Mouse (Mus musculus) stomach, embryonic 15.5 days (tissue): ENCODE measurements at regions not wholly inside any gene's neighbourhood (a gene's known extent, or its start where the extent isn't known, plus 50 kb on each side); places are given as distances from the start of the nearest gene placed in this dataset.

Experiments used
- ATAC-seq: fragments of 200-750 bp; cut with Nextera tagmentation; 2 replicates; pipeline ENCODE4 v1.8.0; 2017; ENCODE audit warnings: low read depth, moderate number of reproducible peaks, moderate TSS enrichment; ENCODE audit not compliant: insufficient read depth, low FRiP score
- H3K27ac ChIP-seq: fragments of 300-500 bp; sonication (generic); 2 replicates; pipeline ENCODE4 v1.5.1; 2015; ENCODE audit warnings: mild to moderate bottlenecking, inconsistent platforms
- H3K27me3 ChIP-seq: fragments of 300-500 bp; sonication (generic); replicated peaks from 2 replicates; pipeline ENCODE4 v1.6.1; 2015; ENCODE audit warnings: inconsistent platforms
- H3K36me3 ChIP-seq: fragments of 300-500 bp; sonication (generic); 2 replicates; pipeline ENCODE4 v1.6.1; 2015; ENCODE audit warnings: inconsistent platforms
- H3K4me1 ChIP-seq: fragments of 300-500 bp; sonication (generic); 2 replicates; pipeline ENCODE4 v1.6.1; 2015; ENCODE audit warnings: inconsistent platforms
- H3K4me2 ChIP-seq: fragments of 300-500 bp; sonication (generic); 2 replicates; pipeline ENCODE4 v1.6.1; 2015; ENCODE audit warnings: mild to moderate bottlenecking, inconsistent platforms
- H3K4me3 ChIP-seq: fragments of 300-500 bp; sonication (generic); replicated peaks from 2 replicates; pipeline ENCODE4 v1.5.1; 2015; ENCODE audit warnings: inconsistent platforms
- H3K9ac ChIP-seq: fragments of 300-500 bp; sonication (generic); 2 replicates; pipeline ENCODE4 v1.6.1; 2015; ENCODE audit warnings: inconsistent platforms
- H3K9me3 ChIP-seq: fragments of 300-500 bp; sonication (generic); 2 replicates; pipeline ENCODE4 v1.6.1; 2016; ENCODE audit warnings: inconsistent platforms
- WGBS: fragments of 180-500 bp; shearing (Covaris S2); methylation state at CpG from one replicate; pipeline ENCODE4 v1.1.7; 2015; 5-methylcytosine and 5-hydroxymethylcytosine counted together

GRCm38 (mm10) chr4:125439856-125440255 lies 50.6 kb upstream of the Grik3 start:
- no peak overlapping the region for H3K9ac ChIP-seq
- H3K4me3 ChIP-seq = no peak overlapping the region
- no peak overlapping the region for H3K27ac ChIP-seq
- no peak overlapping the region for H3K4me2 ChIP-seq
- H3K36me3 ChIP-seq = no peaks in the 10 kb centered on the region
- no peaks in the 10 kb centered on the region for H3K4me1 ChIP-seq
- ATAC-seq = no peak
- 0 out of 2 replicates have a peak, but pooled peaks cover 4% of the 10 kb centered on the region for H3K27me3 ChIP-seq
- H3K9me3 ChIP-seq = no peaks in the 10 kb centered on the region
- 30% methylated on average over 9 of the region's 9 CpGs for WGBS

GRCm38 (mm10) chr4:125437161-125437822 lies 53.2 kb upstream of the Grik3 start:
- Histone ChIP-seq H3K4me2 (no peak overlapping the region), H3K27ac (no peak overlapping the region), H3K9me3 (no peaks in the 10 kb centered on the region), H3K27me3 (0 out of 2 replicates have a peak, but pooled peaks cover 4% of the 10 kb centered on the region), H3K4me1 (no peaks in the 10 kb centered on the region), H3K36me3 (no peaks in the 10 kb centered on the region), H3K9ac (no peak overlapping the region), H3K4me3 (no peak overlapping the region)
- no peak for ATAC-seq
- 62% methylated on average over 13 of the region's 13 CpGs for WGBS

- Histone ChIP-seq H3K4me3 (no peak overlapping the region), H3K9me3 (no peaks in the 10 kb centered on the region), H3K27me3 (0 out of 2 replicates have a peak, but pooled peaks cover 2% of the 10 kb centered on the region), H3K4me2 (no peak overlapping the region), H3K9ac (no peak overlapping the region), H3K36me3 (no peaks in the 10 kb centered on the region), H3K27ac (no peak overlapping the region), H3K4me1 (no peaks in the 10 kb centered on the region)
- ATAC-seq = no peak
- WGBS = 59% methylated on average over 3 of the region's 3 CpGs
These were observed 57.0 kb upstream of the Grik3 start for GRCm38 (mm10) chr4:125433511-125433910.

GRCm38 (mm10) chr4:125431648-125432047 lies 58.9 kb upstream of the Grik3 start:
- Histone ChIP-seq H3K4me2 (no peak overlapping the region), H3K9me3 (no peaks in the 10 kb centered on the region), H3K9ac (no peak overlapping the region), H3K27ac (no peak overlapping the region), H3K4me1 (no peaks in the 10 kb centered on the region), H3K4me3 (no peak overlapping the region), H3K36me3 (no peaks in the 10 kb centered on the region), H3K27me3 (no peaks in the 10 kb centered on the region)
- no peak for ATAC-seq

- no peak for ATAC-seq
- no peaks in the 10 kb centered on the region for H3K27me3 ChIP-seq
- 43% methylated on average over 4 of the region's 4 CpGs for WGBS
These were observed 59.7 kb upstream of the Grik3 start for GRCm38 (mm10) chr4:125430845-125431244.

GRCm38 (mm10) chr4:125428736-125429135 lies 61.8 kb upstream of the Grik3 start:
- Histone ChIP-seq H3K4me2 (no peak overlapping the region), H3K27ac (no peak overlapping the region), H3K4me1 (no peaks in the 10 kb centered on the region), H3K9me3 (no peaks in the 10 kb centered on the region), H3K4me3 (no peak overlapping the region), H3K36me3 (no peaks in the 10 kb centered on the region), H3K27me3 (no peaks in the 10 kb centered on the region), H3K9ac (no peak overlapping the region)
- WGBS = 88% methylated on average over 14 of the region's 14 CpGs
- no peak for ATAC-seq

More at GRCm38 (mm10) chr4:125430845-125431244, 59.7 kb upstream of the Grik3 start:
- no peaks in the 10 kb centered on the region for H3K4me1 ChIP-seq
- H3K9me3 ChIP-seq = no peaks in the 10 kb centered on the region
- no peak overlapping the region for H3K4me3 ChIP-seq
- no peaks in the 10 kb centered on the region for H3K36me3 ChIP-seq
- no peak overlapping the region for H3K4me2 ChIP-seq
- no peak overlapping the region for H3K27ac ChIP-seq
- H3K9ac ChIP-seq = no peak overlapping the region

- no peaks in the 10 kb centered on the region for H3K36me3 ChIP-seq
- H3K4me1 ChIP-seq = no peaks in the 10 kb centered on the region
- H3K9ac ChIP-seq = no peak overlapping the region
- no peak overlapping the region for H3K4me3 ChIP-seq
- 0 out of 2 replicates have a peak, but pooled peaks cover 3% of the 10 kb centered on the region for H3K27me3 ChIP-seq
- 46% methylated on average over 5 of the region's 5 CpGs for WGBS
- H3K4me2 ChIP-seq = no peak overlapping the region
- H3K27ac ChIP-seq = no peak overlapping the region
- ATAC-seq = no peak
- no peaks in the 10 kb centered on the region for H3K9me3 ChIP-seq
These were observed 69.8 kb upstream of the Grik3 start for GRCm38 (mm10) chr4:125420561-125421241.

GRCm38 (mm10) chr4:125419491-125420255 lies 70.8 kb upstream of the Grik3 start:
- no peak overlapping the region for H3K4me3 ChIP-seq
- H3K9me3 ChIP-seq = no peaks in the 10 kb centered on the region
- no peak overlapping the region for H3K9ac ChIP-seq
- H3K4me2 ChIP-seq = no peak overlapping the region
- H3K4me1 ChIP-seq = no peaks in the 10 kb centered on the region
- H3K36me3 ChIP-seq = no peaks in the 10 kb centered on the region
- 0 out of 2 replicates have a peak, but pooled peaks cover 3% of the 10 kb centered on the region for H3K27me3 ChIP-seq
- ATAC-seq = no peak
- no peak overlapping the region for H3K27ac ChIP-seq
- WGBS = 44% methylated on average over 12 of the region's 12 CpGs

- ATAC-seq = no peak
- 53% methylated on average over 11 of the region's 11 CpGs for WGBS
- no peaks in the 10 kb centered on the region for H3K9me3 ChIP-seq
These were observed 75.2 kb upstream of the Grik3 start for GRCm38 (mm10) chr4:125415308-125415707.

GRCm38 (mm10) chr4:125413833-125414719 lies 76.4 kb upstream of the Grik3 start:
- Histone ChIP-seq H3K4me1 (no peaks in the 10 kb centered on the region), H3K36me3 (no peaks in the 10 kb centered on the region), H3K9ac (no peak overlapping the region), H3K27ac (no peak overlapping the region), H3K4me3 (no peak overlapping the region), H3K4me2 (no peak overlapping the region), H3K27me3 (no peaks in the 10 kb centered on the region), H3K9me3 (no peaks in the 10 kb centered on the region)
- WGBS = 66% methylated on average over 7 of the region's 7 CpGs
- ATAC-seq = no peak

More at GRCm38 (mm10) chr4:125415308-125415707, 75.2 kb upstream of the Grik3 start:
- Histone ChIP-seq H3K4me1 (no peaks in the 10 kb centered on the region), H3K27ac (no peak overlapping the region), H3K36me3 (no peaks in the 10 kb centered on the region), H3K4me3 (no peak overlapping the region), H3K27me3 (no peaks in the 10 kb centered on the region), H3K9ac (no peak overlapping the region), H3K4me2 (no peak overlapping the region)

GRCm38 (mm10) chr4:125410736-125411441 lies 79.6 kb upstream of the Grik3 start:
- no peaks in the 10 kb centered on the region for H3K9me3 ChIP-seq
- H3K27ac ChIP-seq = no peak overlapping the region
- no peak overlapping the region for H3K4me2 ChIP-seq
- 47% methylated on average over 8 of the region's 8 CpGs for WGBS
- no peaks in the 10 kb centered on the region for H3K27me3 ChIP-seq
- H3K9ac ChIP-seq = no peak overlapping the region
- no peak for ATAC-seq
- H3K4me1 ChIP-seq = no peaks in the 10 kb centered on the region
- H3K36me3 ChIP-seq = no peaks in the 10 kb centered on the region
- H3K4me3 ChIP-seq = no peak overlapping the region
